Mouse (Mus musculus): ENCODE data around the gene Fhod1.

Fhod1 gene

GRCm38 (mm10) chr8:105349096-105349771 is 1.5 kb upstream of the Fhod1 start:
- peak; percentile 38 for DNase-seq (ENCODE audit: low read depth, low spot score)

- peak; percentile 63 for DNase-seq (ENCODE audit: low read depth, low spot score)
Measured at GRCm38 (mm10) chr8:105348450-105349095, 820 bp upstream of the Fhod1 start, which contains the start of gene Slc9a5. Gene Slc9a5, plus strand, starts transcription at chr8:105348843.

- DNase-seq (ENCODE audit: low read depth, low spot score) = peak; percentile 70
Measured at GRCm38 (mm10) chr8:105346611-105347427, 934 bp downstream of the Fhod1 start.

- DNase-seq (ENCODE audit: low read depth, low spot score) = no peak
Measured at GRCm38 (mm10) chr8:105345061-105345975, 2.4 kb downstream of the Fhod1 start.

GRCm38 (mm10) chr8:105343791-105344574 is 3.8 kb downstream of the Fhod1 start:
- no peak for DNase-seq (ENCODE audit: low read depth, low spot score)

GRCm38 (mm10) chr8:105342768-105343167 is 5.0 kb downstream of the Fhod1 start:
- DNase-seq (ENCODE audit: low read depth, low spot score) = no peak

GRCm38 (mm10) chr8:105341399-105341798 is 6.4 kb downstream of the Fhod1 start:
- DNase-seq (ENCODE audit: low read depth, low spot score) = no peak

GRCm38 (mm10) chr8:105339886-105340635 is 7.7 kb downstream of the Fhod1 start:
- DNase-seq (ENCODE audit: low read depth, low spot score) = no peak

GRCm38 (mm10) chr8:105338992-105339391 is 8.8 kb downstream of the Fhod1 start:
- DNase-seq (ENCODE audit: low read depth, low spot score) = no peak

- DNase-seq (ENCODE audit: low read depth, low spot score) = peak; percentile 90
Measured at GRCm38 (mm10) chr8:105336373-105337130, 11.2 kb downstream of the Fhod1 start.

GRCm38 (mm10) chr8:105332523-105332922 is 15.2 kb downstream of the Fhod1 start:
- no peak for DNase-seq (ENCODE audit: low read depth, low spot score)

- DNase-seq (ENCODE audit: low read depth, low spot score) = no peak
Measured at GRCm38 (mm10) chr8:105331931-105332330, 15.8 kb downstream of the Fhod1 start.

- no peak for DNase-seq (ENCODE audit: low read depth, low spot score)
Measured at GRCm38 (mm10) chr8:105331469-105331868, 16.3 kb downstream of the Fhod1 start.

- DNase-seq (ENCODE audit: low read depth, low spot score) = no peak
Measured at GRCm38 (mm10) chr8:105330325-105330724, 17.4 kb downstream of the Fhod1 start.

- no peak for DNase-seq (ENCODE audit: low read depth, low spot score)
Measured at GRCm38 (mm10) chr8:105326968-105327367, 20.8 kb downstream of the Fhod1 start.

- DNase-seq (ENCODE audit: low read depth, low spot score) = peak; percentile 99
Measured at GRCm38 (mm10) chr8:105326141-105326672, 21.5 kb downstream of the Fhod1 start, which contains the start of the genes Lrrc29 and Tmem208. Gene Lrrc29, minus strand, starts transcription at chr8:105326278. Gene Tmem208, plus strand, starts transcription at chr8:105326354.

GRCm38 (mm10) chr8:105325641-105326093 is 22.1 kb downstream of the Fhod1 start:
- DNase-seq (ENCODE audit: low read depth, low spot score) = peak; percentile 29

- no peak for DNase-seq (ENCODE audit: low read depth, low spot score)
Measured at GRCm38 (mm10) chr8:105323183-105323582, 24.6 kb downstream of the Fhod1 start.

Data from ZHBTc4 (cell line).